Mouse (Mus musculus) liver, embryonic 15.5 days (tissue): ENCODE measurements at regions not wholly inside any gene's neighbourhood (a gene's known extent, or its start where the extent isn't known, plus 50 kb on each side); places are given as distances from the start of the nearest gene placed in this dataset.

ENCODE experiments used
- ATAC-seq: fragments of 200-750 bp; cut with Nextera tagmentation; 2 replicates; pipeline ENCODE4 v1.8.0; 2017; ENCODE audit warnings: moderate number of reproducible peaks, mild to moderate bottlenecking, moderate library complexity; ENCODE audit not compliant: insufficient read depth
- H3K27ac ChIP-seq: fragments of 300-500 bp; sonication (generic); replicated peaks from 2 replicates; pipeline ENCODE4 v1.5.1; 2015; ENCODE audit warnings: mild to moderate bottlenecking, inconsistent platforms
- H3K27me3 ChIP-seq: fragments of 300-500 bp; sonication (generic); 2 replicates; pipeline ENCODE4 v1.6.1; 2015; ENCODE audit warnings: mild to moderate bottlenecking, inconsistent platforms
- H3K36me3 ChIP-seq: fragments of 300-500 bp; sonication (generic); replicated peaks from 2 replicates; pipeline ENCODE4 v1.6.1; 2015; ENCODE audit warnings: moderate library complexity, mild to moderate bottlenecking, inconsistent platforms
- H3K4me1 ChIP-seq: fragments of 300-500 bp; sonication (generic); replicated peaks from 2 replicates; pipeline ENCODE4 v1.6.1; 2015; ENCODE audit warnings: inconsistent platforms
- H3K4me2 ChIP-seq: fragments of 300-500 bp; sonication (generic); 2 replicates; pipeline ENCODE4 v1.6.1; 2015; ENCODE audit warnings: moderate library complexity, mild to moderate bottlenecking, inconsistent platforms
- H3K4me3 ChIP-seq: fragments of 300-500 bp; sonication (generic); replicated peaks from 2 replicates; pipeline ENCODE4 v1.5.1; 2015; ENCODE audit warnings: mild to moderate bottlenecking, inconsistent platforms
- H3K9ac ChIP-seq: fragments of 300-500 bp; sonication (generic); 2 replicates; pipeline ENCODE4 v1.6.1; 2015; ENCODE audit warnings: moderate library complexity, mild to moderate bottlenecking, inconsistent platforms
- H3K9me3 ChIP-seq: fragments of 300-500 bp; sonication (generic); replicated peaks from 2 replicates; pipeline ENCODE4 v1.6.1; 2016; ENCODE audit warnings: inconsistent platforms
- WGBS: fragments of 180-500 bp; shearing (Covaris S2); methylation state at CpG from one replicate; pipeline ENCODE4 v1.1.7; 2015; ENCODE audit warnings: mixed read lengths; ENCODE audit not compliant: insufficient replicate concordance; 5-methylcytosine and 5-hydroxymethylcytosine counted together

DNA sequence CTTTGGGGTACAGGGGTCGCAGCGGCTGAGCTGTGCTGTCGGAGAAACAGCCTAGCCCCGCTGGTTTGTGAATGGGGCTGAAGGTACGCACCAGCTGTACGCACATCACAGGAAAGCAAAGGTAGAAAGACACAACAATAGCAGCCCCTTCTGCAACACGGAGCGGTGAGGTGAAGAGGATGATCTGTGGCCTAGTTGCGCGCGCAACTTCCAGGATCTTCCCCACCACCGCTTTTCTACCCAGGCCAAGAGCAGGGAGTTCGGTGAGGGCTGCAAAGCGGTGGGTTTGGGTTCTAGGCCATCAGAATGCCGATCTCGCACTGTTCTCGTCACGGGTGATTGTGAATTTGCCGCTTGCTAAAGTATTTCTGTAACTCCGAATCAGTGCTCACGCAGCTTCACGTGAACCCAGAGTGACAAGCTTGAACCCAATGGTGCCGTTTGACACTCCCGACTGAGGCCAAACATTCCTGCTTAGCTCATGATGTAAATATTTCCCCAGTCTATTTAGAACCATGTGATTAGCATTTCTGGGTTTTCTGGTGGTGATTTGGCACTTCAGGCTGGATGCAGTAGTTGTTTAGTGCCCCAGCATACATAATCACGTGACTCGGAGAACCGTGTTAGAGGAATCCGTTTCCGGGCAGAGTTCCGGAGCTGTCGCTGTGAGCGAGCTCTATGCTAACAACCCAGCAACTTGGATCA lies 54.7 kb downstream of the Cryaa start:
- ATAC-seq: no peak
- no peak overlapping the region for H3K4me3 ChIP-seq

DNA sequence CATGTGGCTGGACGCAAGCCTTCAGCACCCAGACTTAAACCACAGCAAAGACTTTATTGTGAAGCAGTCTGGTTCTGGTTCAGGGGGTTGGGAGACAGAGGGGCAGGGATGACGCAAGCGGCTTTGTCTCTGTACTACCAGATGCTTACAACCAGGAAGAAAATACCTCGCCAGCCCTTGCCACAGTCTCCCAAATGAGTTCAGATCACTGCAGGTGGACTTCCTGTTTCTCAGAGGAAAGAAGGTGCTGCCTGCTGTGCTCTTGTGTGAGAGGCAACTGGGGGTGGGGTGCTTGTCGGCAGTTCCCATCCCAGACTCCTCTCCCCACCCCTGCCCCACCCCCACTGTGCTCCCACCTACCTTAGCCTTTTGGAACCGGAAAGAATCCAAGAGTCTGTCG lies 56.9 kb downstream of the Cryaa start:
- Histone ChIP-seq H3K4me3 (no peak overlapping the region), H3K9me3 (no peaks in the 10 kb centered on the region), H3K4me1 (peaks cover 13% of the 10 kb centered on the region), H3K27ac (no peak overlapping the region), H3K4me2 (no peak overlapping the region), H3K27me3 (no peaks in the 10 kb centered on the region), H3K36me3 (no peaks in the 10 kb centered on the region), H3K9ac (no peak overlapping the region)
- no peak for ATAC-seq
- WGBS: 46% methylated on average over 7 of the region's 7 CpGs

More for the DNA sequence above, 54.7 kb downstream of the Cryaa start:
- Histone ChIP-seq H3K4me2 (no peak overlapping the region), H3K27me3 (no peaks in the 10 kb centered on the region), H3K27ac (no peak overlapping the region), H3K9ac (no peak overlapping the region), H3K4me1 (peaks cover 5% of the 10 kb centered on the region), H3K9me3 (no peaks in the 10 kb centered on the region), H3K36me3 (no peaks in the 10 kb centered on the region)
- 85% methylated on average over 32 of the region's 32 CpGs for WGBS

DNA sequence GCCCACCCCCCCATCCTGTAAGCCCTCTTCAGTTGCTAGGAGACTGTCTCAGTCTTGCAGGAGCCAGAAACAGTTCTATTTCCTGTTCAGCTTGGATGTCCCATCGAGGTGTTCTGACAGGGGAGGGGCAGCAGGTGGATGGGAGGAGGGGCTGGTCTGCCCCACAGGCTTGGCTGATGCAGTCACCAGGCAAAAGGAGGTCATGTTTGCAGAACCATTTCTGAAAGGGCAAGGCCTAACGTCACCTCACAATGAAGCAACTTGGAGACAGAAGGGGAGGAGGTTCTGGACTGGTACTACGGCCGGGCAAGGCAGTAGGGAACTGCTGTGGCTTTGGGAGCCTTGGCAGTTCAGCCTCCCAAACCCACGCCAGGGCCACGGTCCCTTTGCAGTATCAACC lies 59.1 kb downstream of the Cryaa start:
- H3K36me3 ChIP-seq: no peaks in the 10 kb centered on the region
- no peak overlapping the region for H3K27ac ChIP-seq
- WGBS: 50% methylated on average over 6 of the region's 6 CpGs
- no peaks in the 10 kb centered on the region for H3K27me3 ChIP-seq
- H3K4me2 ChIP-seq: no peak overlapping the region
- H3K9ac ChIP-seq: no peak overlapping the region
- no peak overlapping the region for H3K4me3 ChIP-seq
- peaks cover 19% of the 10 kb centered on the region for H3K4me1 ChIP-seq
- ATAC-seq: no peak
- H3K9me3 ChIP-seq: no peaks in the 10 kb centered on the region

DNA sequence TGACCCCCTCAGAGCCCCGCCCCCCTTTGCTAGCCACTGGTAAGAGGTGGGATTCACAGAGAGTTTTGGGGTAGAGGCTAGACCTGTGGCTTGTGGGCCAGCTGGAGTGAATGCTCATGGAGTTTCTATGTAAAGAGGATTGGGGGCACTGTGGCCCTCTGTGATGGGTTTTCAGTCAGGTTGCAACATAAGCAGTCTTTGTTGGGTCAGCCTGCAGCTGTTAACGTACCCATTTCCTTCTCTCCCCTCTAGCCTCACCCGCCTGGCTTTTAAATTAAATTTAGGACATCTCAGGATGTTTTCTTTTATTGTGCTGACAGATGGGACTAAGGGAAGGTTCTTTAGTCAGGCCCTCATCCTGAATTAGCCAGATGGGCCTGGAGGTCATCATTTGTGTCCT lies 60.6 kb downstream of the Cryaa start:
- Histone ChIP-seq H3K9me3 (no peaks in the 10 kb centered on the region), H3K27ac (no peak overlapping the region), H3K9ac (no peak overlapping the region), H3K4me3 (no peak overlapping the region), H3K36me3 (no peaks in the 10 kb centered on the region), H3K27me3 (no peaks in the 10 kb centered on the region), H3K4me1 (peaks cover 19% of the 10 kb centered on the region), H3K4me2 (no peak overlapping the region)
- ATAC-seq: no peak
- 48% methylated on average over 3 of the region's 3 CpGs for WGBS

DNA sequence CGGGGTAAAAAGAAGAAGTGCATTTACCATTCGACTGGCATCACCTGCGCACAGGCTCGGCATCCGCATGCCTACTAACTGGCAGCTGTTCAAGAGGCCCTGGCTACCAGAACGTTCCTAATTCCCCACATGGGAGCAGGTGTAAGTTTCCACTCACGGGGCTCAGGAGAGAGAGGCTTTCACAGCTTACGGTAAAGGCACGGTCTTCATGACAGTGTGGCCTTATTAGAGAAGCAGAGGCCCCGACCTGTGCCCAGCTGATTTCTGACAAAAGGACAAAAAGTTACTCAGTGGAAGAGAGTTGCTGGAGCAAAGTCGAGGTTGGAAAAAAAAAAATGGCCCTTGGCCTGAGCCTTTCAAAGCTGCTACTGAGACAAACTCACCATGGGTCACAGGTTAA lies 62.0 kb downstream of the Cryaa start:
- ATAC-seq: 0 out of 2 replicates have a peak, but pooled peaks have one; percentile 23
- H3K9ac ChIP-seq: no peak overlapping the region
- H3K9me3 ChIP-seq: no peaks in the 10 kb centered on the region
- 60% methylated on average over 11 of the region's 11 CpGs for WGBS
- H3K4me2 ChIP-seq: no peak overlapping the region
- no peaks in the 10 kb centered on the region for H3K36me3 ChIP-seq
- H3K27ac ChIP-seq: peak overlapping the region; percentile 45; the same call in 1 of the 2 replicates
- H3K4me3 ChIP-seq: no peak overlapping the region
- H3K27me3 ChIP-seq: no peaks in the 10 kb centered on the region
- H3K4me1 ChIP-seq: peaks cover 19% of the 10 kb centered on the region

DNA sequence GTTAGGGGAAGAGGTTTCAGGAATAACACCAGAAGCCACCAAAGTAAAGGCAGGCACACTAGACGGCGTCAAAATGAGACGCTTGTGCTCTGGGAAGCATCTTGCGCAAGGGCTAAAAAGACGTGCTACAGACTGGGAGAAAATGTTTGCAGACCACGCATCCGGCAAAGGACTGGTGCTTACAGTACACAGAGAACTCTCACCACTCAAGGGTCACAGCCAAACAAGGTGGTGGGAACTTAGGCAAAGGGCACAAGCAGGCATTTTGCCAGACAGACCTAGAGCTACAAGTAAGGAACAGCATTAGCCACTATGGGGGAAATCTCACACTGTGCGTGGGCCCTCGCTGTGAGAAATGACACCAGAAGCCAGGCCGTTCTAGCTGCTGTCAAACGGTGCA lies 62.5 kb downstream of the Cryaa start:
- 53% methylated on average over 11 of the region's 11 CpGs for WGBS
- Histone ChIP-seq H3K4me3 (no peak overlapping the region), H3K27ac (peak overlapping the region; percentile 45), H3K27me3 (no peaks in the 10 kb centered on the region), H3K9ac (no peak overlapping the region), H3K4me1 (peaks cover 19% of the 10 kb centered on the region; the same call in 1 of the 2 replicates), H3K9me3 (no peaks in the 10 kb centered on the region), H3K36me3 (no peaks in the 10 kb centered on the region), H3K4me2 (no peak overlapping the region)
- ATAC-seq: peak; percentile 43; the same call in 1 of the 2 replicates

DNA sequence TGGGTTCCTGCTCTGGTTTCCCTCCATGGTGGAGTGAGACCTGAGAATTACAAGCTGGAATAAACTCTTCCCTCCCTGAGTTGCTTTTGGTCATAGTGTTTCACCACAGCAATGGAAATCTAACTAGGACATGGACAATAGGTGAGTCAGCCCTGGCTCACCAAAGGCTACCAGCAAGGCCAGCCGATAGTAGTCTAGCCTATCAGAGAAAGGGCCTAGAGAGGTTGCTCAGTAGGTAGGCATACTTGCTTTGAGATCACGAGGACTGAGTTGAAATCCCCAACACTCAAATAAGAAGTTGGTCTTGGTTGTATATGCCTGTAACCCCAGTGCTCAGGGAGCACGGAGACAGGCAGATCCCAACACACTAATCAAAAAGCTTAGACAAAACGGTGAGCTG lies 66.0 kb downstream of the Cryaa start:
- Histone ChIP-seq H3K27ac (no peak overlapping the region), H3K4me1 (peaks cover 44% of the 10 kb centered on the region), H3K4me3 (no peak overlapping the region), H3K9ac (no peak overlapping the region), H3K4me2 (no peak overlapping the region), H3K27me3 (no peaks in the 10 kb centered on the region), H3K9me3 (no peaks in the 10 kb centered on the region), H3K36me3 (no peaks in the 10 kb centered on the region)
- 65% methylated on average over 4 of the region's 4 CpGs for WGBS
- no peak for ATAC-seq

DNA sequence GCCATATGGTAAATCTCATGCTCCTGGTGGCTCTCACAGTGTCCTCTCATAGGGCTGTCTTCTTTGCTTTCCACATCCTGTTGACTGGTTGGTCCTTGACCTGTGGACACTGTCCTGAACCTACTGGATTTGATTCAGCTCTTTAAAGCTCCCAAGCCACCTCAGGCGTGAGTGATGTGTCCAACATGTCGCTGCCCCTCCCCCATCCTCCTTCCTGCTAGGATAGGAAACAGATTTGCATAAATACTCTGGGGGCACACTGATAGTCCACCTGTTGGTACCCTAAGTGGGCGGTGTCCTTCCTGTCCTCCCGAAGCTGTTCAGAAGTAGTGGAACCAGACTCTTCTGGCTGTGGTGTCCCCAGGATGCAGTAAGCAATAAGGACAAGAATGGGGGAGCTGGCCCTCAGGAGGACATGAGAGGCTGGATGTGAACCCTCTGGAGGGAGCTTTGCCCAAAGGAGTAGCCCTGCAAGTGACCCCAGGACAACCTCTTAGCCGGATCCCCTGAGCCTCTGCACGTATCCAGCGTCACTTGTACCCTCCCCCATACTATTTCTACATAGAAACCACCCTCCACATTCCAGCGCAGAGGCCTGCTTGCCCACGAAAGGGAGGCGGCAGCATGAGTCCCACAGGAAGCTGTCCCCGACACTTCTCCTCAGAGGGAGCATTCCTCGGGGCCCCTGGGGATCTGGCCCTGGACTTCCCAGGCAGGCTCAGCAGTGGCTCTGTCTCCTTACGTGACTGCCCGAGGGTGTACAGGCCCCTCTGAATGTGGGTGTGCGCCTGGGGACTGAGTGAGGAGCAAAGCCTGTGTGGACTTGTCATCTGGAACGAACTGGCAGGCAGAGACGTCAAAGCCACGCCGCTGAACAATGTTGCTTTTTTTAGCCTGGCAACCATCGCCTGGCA lies 68.8 kb downstream of the Cryaa start:
- ATAC-seq: no peak
- no peak overlapping the region for H3K4me2 ChIP-seq

DNA sequence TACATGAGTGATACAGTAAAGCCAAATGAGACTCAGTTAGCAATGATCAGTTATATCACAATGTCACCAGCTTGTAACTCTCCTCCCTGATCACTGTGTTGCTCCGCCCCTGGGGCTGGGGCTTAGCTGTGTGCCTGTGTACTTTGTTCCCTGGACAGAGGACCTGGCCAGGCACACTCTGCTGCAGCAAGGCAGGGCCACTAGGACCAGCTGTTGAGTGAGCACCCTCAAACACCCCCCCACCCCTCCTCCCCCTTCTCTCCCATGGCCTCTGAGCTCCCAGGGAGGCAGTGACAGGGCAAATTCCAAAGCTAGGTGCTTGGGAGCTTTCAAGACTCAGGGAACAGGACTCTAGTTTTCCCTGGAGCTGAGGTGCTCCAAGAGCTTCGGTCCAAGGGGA lies 70.0 kb downstream of the Cryaa start:
- Histone ChIP-seq H3K4me1 (peaks cover 34% of the 10 kb centered on the region), H3K9me3 (no peaks in the 10 kb centered on the region), H3K9ac (no peak overlapping the region), H3K36me3 (no peaks in the 10 kb centered on the region), H3K4me2 (no peak overlapping the region), H3K4me3 (no peak overlapping the region), H3K27ac (peak overlapping the region; percentile 72), H3K27me3 (no peaks in the 10 kb centered on the region)
- WGBS: 36% methylated on average over 2 of the region's 2 CpGs
- ATAC-seq: peak; percentile 81

More for the DNA sequence above, 68.8 kb downstream of the Cryaa start:
- Histone ChIP-seq H3K9me3 (no peaks in the 10 kb centered on the region), H3K27me3 (no peaks in the 10 kb centered on the region), H3K36me3 (no peaks in the 10 kb centered on the region), H3K27ac (peak overlapping the region; percentile 61), H3K4me1 (peaks cover 34% of the 10 kb centered on the region), H3K4me3 (no peak overlapping the region), H3K9ac (no peak overlapping the region)
- WGBS: 23% methylated on average over 20 of the region's 20 CpGs

DNA sequence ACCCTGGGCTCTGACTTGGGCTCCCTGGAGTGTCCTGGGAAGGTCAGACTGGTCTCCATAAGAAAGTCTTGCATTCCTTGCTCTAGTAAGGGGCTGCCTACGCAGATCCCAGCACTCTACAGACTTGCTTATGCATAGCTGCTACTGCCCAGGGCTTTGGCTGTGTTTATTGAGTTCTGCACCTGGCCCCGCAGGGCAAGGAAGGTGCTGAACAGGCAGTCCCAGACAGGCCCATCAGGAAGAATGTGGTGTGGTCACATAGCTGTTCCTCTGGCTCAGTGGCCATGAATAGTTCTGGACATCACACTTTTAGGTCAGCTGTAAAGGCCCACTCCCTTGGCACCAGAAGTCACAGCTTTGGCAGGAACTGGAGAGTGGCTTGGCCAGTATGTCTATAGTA lies 70.6 kb downstream of the Cryaa start:
- no peak for ATAC-seq
- no peak overlapping the region for H3K9ac ChIP-seq
- H3K9me3 ChIP-seq: no peaks in the 10 kb centered on the region
- H3K27me3 ChIP-seq: no peaks in the 10 kb centered on the region
- H3K27ac ChIP-seq: peak overlapping the region; percentile 72
- H3K4me3 ChIP-seq: no peak overlapping the region
- H3K4me2 ChIP-seq: no peak overlapping the region
- 58% methylated on average over 2 of the region's 2 CpGs for WGBS
- no peaks in the 10 kb centered on the region for H3K36me3 ChIP-seq
- H3K4me1 ChIP-seq: peaks cover 34% of the 10 kb centered on the region

DNA sequence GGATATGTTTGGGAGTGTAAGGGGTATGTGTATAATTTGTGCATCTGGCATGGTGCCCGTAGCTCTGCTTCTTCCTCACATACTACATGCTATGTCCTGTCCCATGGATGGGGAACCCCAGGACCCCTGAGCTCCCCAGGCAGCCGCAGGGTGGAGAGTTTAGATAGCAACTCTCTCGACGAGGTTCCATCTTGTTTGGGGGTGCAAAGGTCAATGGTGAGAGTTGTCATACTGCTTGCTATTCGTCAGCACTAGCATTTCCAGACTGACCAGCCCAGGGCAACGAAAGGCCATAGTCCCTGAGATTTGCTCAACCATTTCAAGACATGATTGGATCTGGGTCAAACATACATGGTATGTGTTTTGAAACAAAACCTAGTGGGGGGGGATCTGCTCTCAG lies 71.4 kb downstream of the Cryaa start:
- WGBS: 57% methylated on average over 6 of the region's 6 CpGs
- Histone ChIP-seq H3K27me3 (no peaks in the 10 kb centered on the region), H3K9me3 (no peaks in the 10 kb centered on the region), H3K4me3 (no peak overlapping the region), H3K4me2 (no peak overlapping the region), H3K27ac (no peak overlapping the region), H3K4me1 (peaks cover 34% of the 10 kb centered on the region), H3K9ac (no peak overlapping the region), H3K36me3 (no peaks in the 10 kb centered on the region)
- no peak for ATAC-seq
